Mouse (Mus musculus) embryonic fibroblast, embryonic 13.5 days (primary cell): ENCODE results near the gene Vps4a.

Experiments used
- CTCF ChIP-seq: IDR thresholded peaks from 2 replicates; pipeline ENCODE4 v1.5.1; 2011; ENCODE audit warnings: mild to moderate bottlenecking, control low read depth, low read length, moderate library complexity, borderline replicate concordance; ENCODE audit not compliant: insufficient read depth
- POLR2A ChIP-seq: IDR thresholded peaks from 2 replicates; pipeline ENCODE4 v1.6.1; 2011; ENCODE audit warnings: low read depth, mild to moderate bottlenecking, control low read depth, low read length, moderate library complexity

DNA sequence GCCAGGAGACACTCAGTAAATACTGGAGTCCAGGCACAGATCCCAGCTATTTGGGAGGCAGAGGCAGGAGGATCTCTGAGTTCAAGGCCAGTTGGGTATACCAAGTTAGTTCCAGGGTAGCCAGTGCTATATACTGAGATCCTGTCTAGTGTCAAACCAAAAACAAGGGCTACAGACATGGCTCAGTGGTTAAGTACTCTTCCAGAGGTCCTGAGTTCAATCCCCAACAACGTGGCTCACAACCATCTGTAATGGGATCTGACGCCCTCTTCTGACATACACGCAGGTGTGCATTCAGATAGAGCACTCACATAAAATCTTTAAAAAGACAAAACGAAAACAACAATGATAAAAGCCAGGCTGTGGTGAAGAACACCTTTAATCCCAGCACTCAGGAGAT is 18.5 kb downstream of the Vps4a start:
- TF ChIP-seq CTCF (no peak), POLR2A (no peak)
